Mouse (Mus musculus) E14TG2a.4 (cell line): ENCODE measurements around the gene Bend3.
A peak's percentile ranks its signal among the peaks of the same experiment; 100 is the strongest.

ENCODE experiments used
- H3K27me3 ChIP-seq: 2 replicates; pipeline ENCODE4 v1.6.1; 2014; ENCODE audit warnings: low read length, control low read depth; ENCODE audit not compliant: insufficient read depth
- H3K36me3 ChIP-seq: 2 replicates; pipeline ENCODE4 v1.6.1; 2014; ENCODE audit warnings: low read length, control low read depth; ENCODE audit not compliant: insufficient read depth
- H3K4me1 ChIP-seq: replicated peaks from 2 replicates; pipeline ENCODE4 v1.6.1; 2014; ENCODE audit warnings: low read depth, low read length, control low read depth
- H3K4me3 ChIP-seq: replicated peaks from 2 replicates; pipeline ENCODE4 v1.5.1; 2014; ENCODE audit warnings: mild to moderate bottlenecking, low read length
- H3K9me3 ChIP-seq: 2 replicates; pipeline ENCODE4 v1.6.1; 2014; ENCODE audit warnings: low read length, control low read depth
- CTCF ChIP-seq: conservative IDR thresholded peaks from 2 replicates; pipeline ENCODE4 v1.5.1; 2014; ENCODE audit warnings: low read length
- NANOG ChIP-seq: IDR thresholded peaks from 2 replicates; pipeline ENCODE4 v1.6.1; 2014; ENCODE audit warnings: borderline replicate concordance, low read length, mixed read lengths
- POU5F1 ChIP-seq: IDR thresholded peaks from 2 replicates; pipeline ENCODE4 v1.6.1; 2014; ENCODE audit warnings: low read length, borderline replicate concordance

Gene Bend3

GRCm38 (mm10) chr10:43534382-43534781, 55.8 kb downstream of the Bend3 start:
- TF ChIP-seq NANOG (no peak), POU5F1 (no peak), CTCF (no peak)
- Histone ChIP-seq H3K4me3 (no peak overlapping the region), H3K27me3 (no peaks in the 10 kb centered on the region), H3K36me3 (peaks cover 77% of the 10 kb centered on the region), H3K4me1 (peaks cover 46% of the 10 kb centered on the region), H3K9me3 (no peaks in the 10 kb centered on the region)

GRCm38 (mm10) chr10:43537652-43538051, 59.0 kb downstream of the Bend3 start:
- H3K27me3 ChIP-seq, result no peaks in the 10 kb centered on the region
- no peak overlapping the region for H3K4me3 ChIP-seq
- peaks cover 55% of the 10 kb centered on the region for H3K4me1 ChIP-seq
- TF ChIP-seq POU5F1 (no peak), CTCF (no peak)
- H3K36me3 ChIP-seq, result peaks cover 44% of the 10 kb centered on the region
- no peaks in the 10 kb centered on the region for H3K9me3 ChIP-seq

- Histone ChIP-seq H3K36me3 (peaks cover 39% of the 10 kb centered on the region), H3K4me1 (peaks cover 55% of the 10 kb centered on the region), H3K27me3 (no peaks in the 10 kb centered on the region), H3K4me3 (no peak overlapping the region), H3K9me3 (no peaks in the 10 kb centered on the region)
- TF ChIP-seq POU5F1 (no peak), CTCF (no peak), NANOG (no peak)
Measured at GRCm38 (mm10) chr10:43538831-43539230, 60.2 kb downstream of the Bend3 start.

GRCm38 (mm10) chr10:43539746-43540310, 61.2 kb downstream of the Bend3 start:
- peaks cover 55% of the 10 kb centered on the region for H3K4me1 ChIP-seq
- TF ChIP-seq NANOG, result no peak
- no peak for TF ChIP-seq POU5F1
- no peak for TF ChIP-seq CTCF
- no peaks in the 10 kb centered on the region for H3K27me3 ChIP-seq
- H3K4me3 ChIP-seq, result peak overlapping the region; percentile 99
- no peaks in the 10 kb centered on the region for H3K9me3 ChIP-seq
- peaks cover 39% of the 10 kb centered on the region for H3K36me3 ChIP-seq

- H3K4me3 ChIP-seq, result peak within 1 kb of the TSS; percentile 99
- no peaks in the 10 kb centered on the region for H3K27me3 ChIP-seq
- TF ChIP-seq NANOG (no peak), CTCF (no peak), POU5F1 (no peak)
- H3K4me1 ChIP-seq, result peaks cover 55% of the 10 kb centered on the region
- no peaks in the 10 kb centered on the region for H3K9me3 ChIP-seq
- peaks cover 35% of the 10 kb centered on the region for H3K36me3 ChIP-seq
Measured at GRCm38 (mm10) chr10:43540442-43541152, 62.0 kb downstream of the Bend3 start, which contains the start of gene 1700021F05Rik. TSS of gene 1700021F05Rik (minus strand) at chr10:43540994.

GRCm38 (mm10) chr10:43541153-43541544, 62.5 kb downstream of the Bend3 start:
- Histone ChIP-seq H3K4me3 (peak overlapping the region; percentile 48; the same call in 1 of the 2 replicates), H3K36me3 (peaks cover 30% of the 10 kb centered on the region), H3K4me1 (peaks cover 52% of the 10 kb centered on the region), H3K27me3 (no peaks in the 10 kb centered on the region), H3K9me3 (no peaks in the 10 kb centered on the region)
- TF ChIP-seq NANOG (no peak), CTCF (no peak), POU5F1 (no peak)

- Histone ChIP-seq H3K4me3 (no peak overlapping the region), H3K9me3 (peaks cover 7% of the 10 kb centered on the region), H3K36me3 (no peaks in the 10 kb centered on the region), H3K27me3 (no peaks in the 10 kb centered on the region), H3K4me1 (peaks cover 29% of the 10 kb centered on the region)
- TF ChIP-seq POU5F1 (no peak), CTCF (peak; percentile 52)
Measured at GRCm38 (mm10) chr10:43549411-43549810, 70.8 kb downstream of the Bend3 start.

GRCm38 (mm10) chr10:43550923-43551322, 72.3 kb downstream of the Bend3 start:
- H3K27me3 ChIP-seq, result no peaks in the 10 kb centered on the region
- H3K36me3 ChIP-seq, result no peaks in the 10 kb centered on the region
- TF ChIP-seq POU5F1 (no peak), NANOG (no peak), CTCF (no peak)
- peaks cover 29% of the 10 kb centered on the region for H3K4me1 ChIP-seq
- H3K9me3 ChIP-seq, result peaks cover 7% of the 10 kb centered on the region
- peak overlapping the region; percentile 30 for H3K4me3 ChIP-seq

GRCm38 (mm10) chr10:43551388-43551787, 72.8 kb downstream of the Bend3 start:
- H3K27me3 ChIP-seq, result no peaks in the 10 kb centered on the region

More at GRCm38 (mm10) chr10:43551388-43551787, 72.8 kb downstream of the Bend3 start:
- H3K4me3 ChIP-seq, result peak overlapping the region; percentile 30
- peaks cover 29% of the 10 kb centered on the region for H3K4me1 ChIP-seq
- peaks cover 7% of the 10 kb centered on the region for H3K9me3 ChIP-seq
- TF ChIP-seq NANOG (no peak), POU5F1 (peak; percentile 29; the same call in 1 of the 2 replicates)
- no peaks in the 10 kb centered on the region for H3K36me3 ChIP-seq
